Mouse (Mus musculus) liver, embryonic 13.5 days (tissue): ENCODE results near the gene Rtn4rl1. TPM values are rescaled to one million over a fixed set of nuclear protein-coding genes. Genes with fewer than 3 reads are reported as not detected.

Experiments
- ATAC-seq: fragments of 200-750 bp; cut with Nextera tagmentation; 2 replicates; pipeline ENCODE4 v1.8.0; 2017; ENCODE audit warnings: low read depth, mild to moderate bottlenecking, moderate number of reproducible peaks, moderate library complexity
- DNase-seq: peaks from one replicate; pipeline ENCODE4 v3.0.0; 2022
- H3K27ac ChIP-seq: fragments of 300-500 bp; sonication (generic); 2 replicates; pipeline ENCODE4 v1.5.1; 2015; ENCODE audit warnings: moderate library complexity, mild to moderate bottlenecking, inconsistent platforms
- H3K27me3 ChIP-seq: fragments of 300-500 bp; sonication (generic); 2 replicates; pipeline ENCODE4 v1.6.1; 2015; ENCODE audit warnings: mild to moderate bottlenecking, inconsistent platforms
- H3K36me3 ChIP-seq: fragments of 300-500 bp; sonication (generic); 2 replicates; pipeline ENCODE4 v1.6.1; 2015; ENCODE audit warnings: mild to moderate bottlenecking, inconsistent platforms
- H3K4me1 ChIP-seq: fragments of 300-500 bp; sonication (generic); replicated peaks from 2 replicates; pipeline ENCODE4 v1.6.1; 2015; ENCODE audit warnings: inconsistent platforms
- H3K4me2 ChIP-seq: fragments of 300-500 bp; sonication (generic); 2 replicates; pipeline ENCODE4 v1.6.1; 2015; ENCODE audit warnings: inconsistent platforms, mild to moderate bottlenecking, moderate library complexity
- H3K4me3 ChIP-seq: fragments of 300-500 bp; sonication (generic); replicated peaks from 2 replicates; pipeline ENCODE4 v1.5.1; 2015; ENCODE audit warnings: mild to moderate bottlenecking, inconsistent platforms
- H3K9ac ChIP-seq: fragments of 300-500 bp; sonication (generic); 2 replicates; pipeline ENCODE4 v1.6.1; 2015; ENCODE audit warnings: mild to moderate bottlenecking, inconsistent platforms
- H3K9me3 ChIP-seq: fragments of 300-500 bp; sonication (generic); replicated peaks from 2 replicates; pipeline ENCODE4 v1.6.1; 2016; ENCODE audit warnings: inconsistent platforms
- WGBS: fragments of 180-500 bp; shearing (Covaris S2); methylation state at CpG from one replicate; pipeline ENCODE4 v1.1.7; 2015; ENCODE audit not compliant: insufficient replicate concordance; 5-methylcytosine and 5-hydroxymethylcytosine counted together
- polyA plus RNA-seq: library from polyadenylated mRNA; unstranded; fragments of >200 nt; fragmentation: Nextera tagmentation; extraction: Ambion mirVana; gene quantifications from 2 replicates; pipeline ENCODE4 v1.2.1, GENCODE M21; 2015

The Rtn4rl1 gene
- polyA plus RNA-seq, 1 experiment from 2014 or later = 0.78 TPM

- Histone ChIP-seq H3K9me3 (no peaks in the 10 kb centered on the region), H3K9ac (no peak overlapping the region), H3K36me3 (0 out of 2 replicates have a peak, but pooled peaks cover 9% of the 10 kb centered on the region), H3K27me3 (no peaks in the 10 kb centered on the region), H3K4me3 (no peak overlapping the region), H3K4me1 (peaks cover 50% of the 10 kb centered on the region), H3K4me2 (no peak overlapping the region), H3K27ac (no peak overlapping the region; the same call in 1 of the 2 replicates)
- ATAC-seq (no peak), DNase-seq (no peak)
- 72% methylated on average over 4 of the region's 4 CpGs for WGBS
Observed at GRCm38 (mm10) chr11:75157037-75157436, 36.5 kb upstream of the Rtn4rl1 start.

- Histone ChIP-seq H3K4me3 (no peak overlapping the region), H3K27me3 (no peaks in the 10 kb centered on the region), H3K9ac (no peak overlapping the region), H3K27ac (no peak overlapping the region), H3K4me1 (peaks cover 47% of the 10 kb centered on the region), H3K36me3 (peaks cover 14% of the 10 kb centered on the region), H3K4me2 (no peak overlapping the region), H3K9me3 (no peaks in the 10 kb centered on the region)
- ATAC-seq (no peak), DNase-seq (no peak)
- WGBS = 59% methylated on average over 2 of the region's 2 CpGs
Observed at GRCm38 (mm10) chr11:75157901-75158300, 35.7 kb upstream of the Rtn4rl1 start.

- ATAC-seq (no peak), DNase-seq (no peak)
- Histone ChIP-seq H3K4me2 (no peak overlapping the region), H3K4me1 (peaks cover 42% of the 10 kb centered on the region), H3K36me3 (peaks cover 18% of the 10 kb centered on the region), H3K27ac (no peak overlapping the region), H3K9me3 (no peaks in the 10 kb centered on the region), H3K27me3 (no peaks in the 10 kb centered on the region), H3K9ac (no peak overlapping the region), H3K4me3 (no peak overlapping the region)
- 92% methylated on average over 14 of the region's 14 CpGs for WGBS
Observed at GRCm38 (mm10) chr11:75158432-75158831, 35.2 kb upstream of the Rtn4rl1 start.

GRCm38 (mm10) chr11:75159564-75159963 is 34.0 kb upstream of the Rtn4rl1 start:
- Histone ChIP-seq H3K27ac (no peak overlapping the region), H3K27me3 (peaks cover 11% of the 10 kb centered on the region), H3K36me3 (peaks cover 18% of the 10 kb centered on the region), H3K4me2 (no peak overlapping the region), H3K9ac (no peak overlapping the region), H3K4me3 (no peak overlapping the region), H3K9me3 (no peaks in the 10 kb centered on the region), H3K4me1 (peaks cover 35% of the 10 kb centered on the region)
- 47% methylated on average over 2 of the region's 2 CpGs for WGBS
- ATAC-seq (no peak), DNase-seq (no peak)

GRCm38 (mm10) chr11:75160954-75161353 is 32.6 kb upstream of the Rtn4rl1 start:
- no peak overlapping the region for H3K4me2 ChIP-seq
- peaks cover 24% of the 10 kb centered on the region for H3K27me3 ChIP-seq
- H3K27ac ChIP-seq = no peak overlapping the region
- H3K4me1 ChIP-seq = peaks cover 42% of the 10 kb centered on the region
- no peak overlapping the region for H3K4me3 ChIP-seq
- H3K9me3 ChIP-seq = no peaks in the 10 kb centered on the region
- no peak for ATAC-seq
- H3K36me3 ChIP-seq = peaks cover 21% of the 10 kb centered on the region
- no peak overlapping the region for H3K9ac ChIP-seq
- 74% methylated on average over 7 of the region's 7 CpGs for WGBS
- DNase-seq = no peak

GRCm38 (mm10) chr11:75161417-75162008 is 32.1 kb upstream of the Rtn4rl1 start:
- DNase-seq (no peak), ATAC-seq (no peak)
- Histone ChIP-seq H3K27me3 (peaks cover 30% of the 10 kb centered on the region), H3K36me3 (peaks cover 22% of the 10 kb centered on the region), H3K4me2 (no peak overlapping the region), H3K4me1 (peaks cover 43% of the 10 kb centered on the region), H3K27ac (no peak overlapping the region; the same call in 1 of the 2 replicates), H3K4me3 (no peak overlapping the region), H3K9me3 (no peaks in the 10 kb centered on the region), H3K9ac (no peak overlapping the region)
- WGBS = 56% methylated on average over 4 of the region's 4 CpGs

- peaks cover 22% of the 10 kb centered on the region for H3K36me3 ChIP-seq
- no peak overlapping the region for H3K27ac ChIP-seq
- ATAC-seq = no peak
- H3K4me2 ChIP-seq = no peak overlapping the region
- H3K4me3 ChIP-seq = no peak overlapping the region
- peaks cover 41% of the 10 kb centered on the region for H3K27me3 ChIP-seq
- WGBS = 90% methylated on average over 12 of the region's 12 CpGs
- no peak overlapping the region for H3K9ac ChIP-seq
- peaks cover 43% of the 10 kb centered on the region for H3K4me1 ChIP-seq
- H3K9me3 ChIP-seq = no peaks in the 10 kb centered on the region
- DNase-seq = no peak
Observed at GRCm38 (mm10) chr11:75162591-75163080, 30.9 kb upstream of the Rtn4rl1 start.

- Histone ChIP-seq H3K27me3 (peaks cover 49% of the 10 kb centered on the region), H3K4me3 (no peak overlapping the region), H3K27ac (no peak overlapping the region), H3K9me3 (no peaks in the 10 kb centered on the region), H3K36me3 (peaks cover 22% of the 10 kb centered on the region), H3K4me2 (no peak overlapping the region), H3K4me1 (peaks cover 46% of the 10 kb centered on the region), H3K9ac (no peak overlapping the region)
- DNase-seq (no peak), ATAC-seq (no peak)
- WGBS = 79% methylated on average over 6 of the region's 6 CpGs
Observed at GRCm38 (mm10) chr11:75163379-75163778, 30.2 kb upstream of the Rtn4rl1 start.

GRCm38 (mm10) chr11:75164051-75164450 is 29.5 kb upstream of the Rtn4rl1 start:
- Histone ChIP-seq H3K4me2 (no peak overlapping the region), H3K27ac (no peak overlapping the region), H3K27me3 (peaks cover 55% of the 10 kb centered on the region), H3K36me3 (peaks cover 22% of the 10 kb centered on the region), H3K4me1 (peaks cover 47% of the 10 kb centered on the region), H3K4me3 (no peak overlapping the region), H3K9me3 (no peaks in the 10 kb centered on the region), H3K9ac (no peak overlapping the region)
- ATAC-seq (no peak), DNase-seq (no peak)
- WGBS = 70% methylated on average over 2 of the region's 2 CpGs

- Histone ChIP-seq H3K4me1 (peaks cover 54% of the 10 kb centered on the region), H3K4me2 (peak overlapping the region; percentile 82), H3K4me3 (peak overlapping the region; percentile 70; the same call in 1 of the 2 replicates), H3K9me3 (no peaks in the 10 kb centered on the region), H3K36me3 (peaks cover 22% of the 10 kb centered on the region), H3K27ac (no peak overlapping the region), H3K27me3 (peaks cover 62% of the 10 kb centered on the region), H3K9ac (peak overlapping the region; percentile 57; the same call in 1 of the 2 replicates)
- ATAC-seq = no peak
- WGBS = 14% methylated on average over 15 of the region's 15 CpGs
- DNase-seq = no peak
Observed at GRCm38 (mm10) chr11:75164750-75165149, 28.8 kb upstream of the Rtn4rl1 start.

GRCm38 (mm10) chr11:75165441-75166192 is 28.0 kb upstream of the Rtn4rl1 start:
- Histone ChIP-seq H3K4me3 (peak overlapping the region; percentile 70), H3K36me3 (peaks cover 22% of the 10 kb centered on the region), H3K27me3 (peaks cover 71% of the 10 kb centered on the region), H3K9me3 (no peaks in the 10 kb centered on the region), H3K27ac (no peak overlapping the region), H3K4me2 (peak overlapping the region; percentile 82), H3K4me1 (peaks cover 63% of the 10 kb centered on the region), H3K9ac (peak overlapping the region; percentile 57)
- 6% methylated on average over 54 of the region's 54 CpGs for WGBS
- DNase-seq (peak; percentile 65), ATAC-seq (peak; percentile 12; the same call in 1 of the 2 replicates)
